Mouse (Mus musculus): ENCODE measurements around the gene Prorsd1.
"Not testable (repeated sequence)": the region's sequence is repeated elsewhere in the genome, so short reads cannot be mapped to it uniquely, and the experiment has no call there.

Prorsd1 gene

DNA sequence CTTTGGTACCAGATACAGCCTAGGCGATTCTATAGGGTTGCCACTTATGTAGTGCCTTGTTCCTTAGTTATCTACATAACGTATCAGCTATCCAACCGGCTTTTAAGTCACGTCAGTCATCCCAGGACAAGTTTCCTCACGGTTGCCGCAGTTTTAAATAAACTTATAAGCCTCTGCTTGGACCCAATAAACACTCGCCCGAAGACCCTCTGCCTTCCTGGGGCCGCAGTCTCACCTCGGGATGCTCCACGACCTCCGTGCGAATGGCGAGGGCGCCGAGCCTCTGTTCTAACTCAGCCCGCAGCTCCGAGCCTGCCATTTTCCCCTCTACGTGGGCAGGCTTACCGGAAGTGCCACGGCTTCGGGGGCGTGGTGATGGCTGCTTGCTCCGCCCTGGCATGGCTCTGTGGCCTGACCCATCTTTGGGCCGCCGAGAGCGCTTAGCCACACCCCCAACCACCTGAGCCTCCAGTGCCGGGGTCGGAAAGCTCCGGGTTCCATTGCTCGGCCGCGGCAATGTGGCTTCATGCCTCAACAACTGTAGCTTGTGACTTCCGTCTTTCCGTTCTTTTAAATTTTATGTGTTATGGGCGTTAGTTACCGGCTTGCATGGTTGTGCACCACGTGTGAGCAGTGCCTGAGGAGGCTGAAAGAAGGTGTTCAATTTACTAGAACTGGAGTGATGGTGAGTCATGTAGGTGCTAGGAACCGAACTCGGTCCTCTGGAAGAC, at the start of gene Prorsd1:
Prorsd1 (minus strand) TSS at position 352 of the 731 bp plus-strand sequence.
- peak; percentile 25 to 58 for DNase-seq (ENCODE audit: low spot score in 2 of 2)

DNA sequence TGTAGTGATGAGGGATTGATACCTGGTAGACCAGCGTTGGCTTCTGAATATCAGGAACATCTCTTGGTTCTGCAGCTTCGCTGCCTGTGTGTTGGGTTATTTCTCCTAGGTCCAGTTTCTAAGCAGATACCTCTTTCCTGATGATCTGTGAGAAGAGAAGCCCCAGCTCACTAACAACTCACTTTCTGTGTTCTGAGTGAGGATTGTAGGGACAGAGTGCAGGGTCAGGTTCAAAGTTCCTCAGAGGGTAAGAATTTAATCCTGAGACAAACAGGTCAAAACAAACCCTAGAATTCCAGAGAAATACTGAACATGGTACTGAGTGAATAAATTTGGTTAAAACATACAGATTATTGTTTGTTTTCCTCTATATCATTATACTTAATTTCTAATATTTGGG, 48.6 kb upstream of the Prorsd1 start:
- DNase-seq (ENCODE audit: low spot score in 2 of 2) = no peak

DNA sequence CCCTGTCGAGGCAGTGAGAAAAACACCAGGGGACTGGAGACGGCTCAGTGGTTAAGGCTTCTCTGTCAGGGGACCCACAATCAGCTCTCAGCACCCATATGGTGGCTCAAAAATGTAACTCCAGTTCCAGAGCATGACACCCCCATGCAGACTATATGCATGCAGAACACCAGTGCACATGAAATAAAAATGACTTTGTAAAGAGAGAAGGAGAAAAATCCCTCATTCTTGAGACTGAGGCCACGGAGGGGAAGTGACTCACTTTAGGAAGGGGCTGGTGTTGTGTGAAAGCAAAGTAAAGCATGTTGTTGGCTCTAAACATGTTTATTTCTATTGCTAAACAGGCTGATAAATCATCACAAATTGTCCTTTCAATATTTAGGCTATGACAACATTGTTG, 46.2 kb upstream of the Prorsd1 start:
- DNase-seq (ENCODE audit: low spot score in 2 of 2) = no peak

DNA sequence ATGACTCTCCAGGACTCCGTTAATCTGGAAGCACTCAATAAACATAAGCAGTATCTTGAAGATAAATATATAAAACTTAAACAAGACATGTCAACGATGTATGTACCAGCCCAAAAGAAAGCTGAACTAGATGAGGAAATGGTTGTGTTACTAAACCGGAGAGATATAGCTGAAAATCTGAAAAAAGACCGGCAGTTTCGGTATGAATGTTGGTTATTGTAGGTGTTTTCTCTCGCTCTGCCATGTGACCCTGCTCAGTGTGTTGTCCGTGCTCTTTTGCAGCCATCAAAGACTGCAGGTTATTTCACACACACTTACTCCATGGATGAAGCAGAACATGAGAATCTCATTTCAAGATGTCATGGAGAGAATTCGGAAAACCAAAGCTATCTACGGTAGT, 45.6 kb upstream of the Prorsd1 start:
- no peak for DNase-seq (ENCODE audit: low spot score in 2 of 2)

DNA sequence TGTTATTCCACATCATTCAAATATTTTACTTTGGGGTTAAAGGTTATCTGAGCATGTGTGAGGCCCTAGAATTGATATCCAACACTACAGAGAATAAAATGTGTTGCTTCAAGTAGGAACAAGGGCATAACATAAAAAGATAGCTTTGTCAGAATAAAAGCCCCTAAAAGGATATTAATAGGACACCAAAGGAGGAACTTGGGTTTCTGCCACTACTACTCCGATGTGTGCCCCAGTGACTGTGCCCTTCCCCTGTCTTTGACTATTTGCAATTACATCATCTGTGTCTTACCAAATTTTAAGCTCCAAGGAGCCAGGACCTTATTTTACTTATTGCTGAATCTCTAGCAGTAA, 34.6 kb upstream of the Prorsd1 start:
- DNase-seq (ENCODE audit: low spot score in 2 of 2) = no peak

DNA sequence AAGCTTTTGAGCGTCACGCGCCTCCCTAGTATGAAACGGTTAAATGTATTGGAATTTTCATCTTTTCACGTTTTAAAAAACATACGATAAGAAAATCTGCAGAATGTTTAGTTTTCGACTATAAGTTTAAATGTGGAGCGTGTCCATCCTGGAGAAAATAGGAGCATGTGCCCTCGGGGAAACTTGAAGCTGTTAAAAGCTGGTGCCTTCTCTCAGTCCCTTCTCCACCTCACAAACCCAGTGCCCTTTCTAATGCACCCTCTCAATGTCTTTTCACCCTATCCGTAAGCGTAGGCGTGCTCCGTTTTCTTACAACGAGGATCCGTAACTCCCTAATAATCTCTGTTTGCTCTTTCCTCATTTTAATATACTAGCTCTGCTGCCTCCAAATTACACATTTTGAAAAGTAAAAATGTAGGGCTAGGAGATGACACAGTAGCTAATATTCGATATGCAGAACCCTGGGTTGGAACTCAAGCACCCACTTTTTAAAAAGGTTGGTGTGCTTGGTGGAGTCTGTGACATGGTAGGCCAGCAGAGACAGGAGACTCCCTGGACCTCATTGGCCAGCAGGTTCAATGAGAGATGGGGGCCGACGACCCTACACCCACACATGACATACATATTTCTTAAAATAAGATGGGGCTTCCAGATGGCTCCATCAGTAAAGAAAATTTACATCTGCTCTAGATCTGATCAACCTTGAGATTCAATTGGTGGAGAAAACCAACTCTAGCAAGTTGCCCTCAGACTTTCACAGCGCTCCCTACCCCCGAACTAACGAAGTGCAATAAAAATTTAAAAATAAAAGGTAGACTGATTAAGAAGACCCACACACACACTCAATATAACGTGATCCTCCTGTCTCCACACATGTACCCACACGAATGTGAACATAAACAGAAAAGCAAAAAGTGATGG, 33.9 kb upstream of the Prorsd1 start:
- no peak for DNase-seq (ENCODE audit: low spot score in 2 of 2)

DNA sequence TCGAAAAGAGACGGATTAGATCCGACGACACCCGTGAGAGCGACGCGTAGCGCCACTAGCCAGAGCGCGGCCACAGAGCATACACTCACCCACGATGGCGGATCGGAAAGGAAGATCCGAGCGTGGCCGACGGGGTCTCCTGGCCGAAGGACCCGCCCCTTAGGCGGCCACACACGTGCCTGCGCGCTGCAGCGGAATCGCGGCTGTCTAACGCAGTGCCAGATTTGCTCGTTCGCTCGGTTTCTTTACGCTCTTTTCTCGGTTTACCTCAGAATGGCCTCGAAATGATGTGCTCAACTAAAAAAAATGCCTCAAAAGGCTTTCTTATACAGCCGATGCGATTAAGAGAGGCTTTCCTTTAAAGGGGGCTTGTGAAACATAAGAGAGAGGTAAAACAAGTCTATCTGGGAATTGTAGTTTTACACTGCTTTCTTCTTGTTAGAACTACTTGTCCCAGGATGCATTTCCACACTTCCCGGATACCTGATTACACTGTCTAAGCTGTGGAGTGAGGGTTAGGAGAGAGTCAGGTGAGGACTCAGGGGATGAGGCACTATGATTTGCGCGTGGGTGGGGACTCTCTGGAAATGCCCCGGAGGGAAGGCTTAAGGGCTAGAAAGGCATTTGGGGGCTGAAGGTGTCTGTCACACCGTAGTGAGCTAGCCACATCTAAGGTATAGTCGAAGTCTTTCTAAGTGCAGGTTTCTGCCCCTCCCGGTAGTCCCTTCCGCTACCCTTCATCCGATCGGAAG, 33.1 kb upstream of the Prorsd1 start, which contains the start of the genes Clhc1 and Rps27a:
Clhc1 (plus strand) TSS at position 199 of the 752 bp plus-strand sequence.
Rps27a (minus strand) TSS at position 358 of the 752 bp plus-strand sequence.
- peak; percentile 87 to 89 for DNase-seq (ENCODE audit: low spot score in 2 of 2)

DNA sequence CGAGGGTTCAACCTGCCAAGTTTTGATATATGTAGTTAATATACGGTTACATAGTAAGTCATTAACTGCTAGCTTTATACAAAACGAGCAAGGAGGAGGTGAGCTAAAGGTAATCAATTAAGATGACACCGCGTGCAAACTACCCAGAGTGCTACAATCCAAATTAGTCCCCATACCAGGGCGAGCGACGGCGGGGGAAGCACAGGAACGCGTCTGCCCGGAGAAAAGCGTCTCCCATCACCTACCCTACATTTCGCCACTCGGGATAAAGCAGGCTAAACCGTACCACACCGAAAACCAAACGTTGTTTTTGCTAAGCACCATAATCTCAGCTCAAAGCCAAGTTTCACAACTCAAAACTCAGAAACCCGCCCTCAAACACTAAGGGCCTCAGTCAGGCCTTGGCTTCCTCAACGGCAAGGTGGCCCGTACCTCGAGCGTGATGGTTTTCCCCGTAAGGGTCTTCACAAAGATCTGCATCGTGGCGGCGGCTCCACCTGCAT, 32.5 kb upstream of the Prorsd1 start:
- no peak for DNase-seq (ENCODE audit: low spot score in 2 of 2)

DNA sequence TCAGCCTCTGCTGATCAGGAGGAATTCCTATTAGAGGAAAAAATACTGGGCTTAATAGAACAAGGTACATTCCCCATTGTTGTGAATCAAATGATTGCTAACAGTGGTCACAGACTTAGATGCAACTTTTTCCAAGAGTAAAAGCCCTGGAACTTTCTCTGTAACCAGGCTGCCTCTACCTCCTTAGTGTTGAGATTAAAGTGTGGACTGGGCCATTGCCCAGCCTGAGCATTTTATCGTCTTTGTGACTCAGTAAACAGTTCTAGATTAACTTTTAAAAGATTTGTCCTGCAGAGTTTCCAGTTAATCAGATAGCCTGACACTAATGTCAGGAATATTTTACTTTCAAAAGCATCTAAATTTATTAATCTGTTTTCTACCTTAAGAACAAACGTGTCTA, 31.9 kb upstream of the Prorsd1 start:
- DNase-seq (ENCODE audit: low spot score in 2 of 2) = no peak

DNA sequence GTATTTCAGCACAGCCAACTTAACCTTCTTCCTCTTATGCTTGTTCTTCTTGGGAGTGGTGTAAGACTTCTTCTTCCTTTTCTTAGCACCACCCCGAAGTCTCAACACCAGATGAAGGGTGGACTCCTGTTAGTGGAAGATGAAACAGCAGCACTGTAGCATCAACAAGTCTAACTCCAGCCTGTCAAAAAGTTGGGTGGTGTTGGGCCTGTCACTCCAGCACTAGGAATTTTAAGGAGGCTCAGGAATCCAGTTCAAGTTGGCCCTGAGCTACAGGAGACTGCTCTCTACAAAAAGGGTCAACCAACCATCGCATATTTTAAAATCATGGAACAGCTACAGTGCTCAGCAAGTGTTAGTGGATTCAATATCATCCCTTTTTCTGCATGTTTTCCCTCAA, 31.5 kb upstream of the Prorsd1 start:
- not testable (repeated sequence) for DNase-seq (ENCODE audit: low spot score in 2 of 2)

DNA sequence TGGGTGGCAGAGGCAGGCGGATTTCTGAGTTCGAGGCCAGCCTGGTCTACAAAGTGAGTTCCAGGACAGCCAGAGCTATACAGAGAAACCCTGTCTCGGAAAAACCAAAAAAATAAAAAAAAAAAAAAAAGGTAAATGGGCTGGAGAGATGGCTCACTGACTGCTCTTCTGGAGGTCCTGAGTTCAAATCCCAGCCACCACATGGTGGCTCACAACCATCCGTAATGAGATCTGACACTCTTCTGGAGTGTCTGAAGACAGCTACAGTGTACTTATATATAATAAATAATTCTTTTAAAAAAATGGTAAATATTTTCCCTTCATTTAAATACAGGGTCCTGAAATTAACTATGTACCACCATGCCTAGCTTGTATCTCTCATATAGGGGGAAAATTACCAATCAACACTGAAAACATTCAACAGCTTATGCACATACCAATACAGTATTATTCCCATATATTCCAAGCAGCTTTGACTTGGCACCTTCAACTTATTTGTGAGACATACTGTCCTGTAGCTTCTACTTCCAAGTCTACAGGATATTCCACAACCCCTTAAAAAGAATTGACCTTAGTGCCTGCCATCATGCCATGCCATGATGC, 30.4 kb upstream of the Prorsd1 start:
- DNase-seq (ENCODE audit: low spot score in 2 of 2) = not testable (repeated sequence)

DNA sequence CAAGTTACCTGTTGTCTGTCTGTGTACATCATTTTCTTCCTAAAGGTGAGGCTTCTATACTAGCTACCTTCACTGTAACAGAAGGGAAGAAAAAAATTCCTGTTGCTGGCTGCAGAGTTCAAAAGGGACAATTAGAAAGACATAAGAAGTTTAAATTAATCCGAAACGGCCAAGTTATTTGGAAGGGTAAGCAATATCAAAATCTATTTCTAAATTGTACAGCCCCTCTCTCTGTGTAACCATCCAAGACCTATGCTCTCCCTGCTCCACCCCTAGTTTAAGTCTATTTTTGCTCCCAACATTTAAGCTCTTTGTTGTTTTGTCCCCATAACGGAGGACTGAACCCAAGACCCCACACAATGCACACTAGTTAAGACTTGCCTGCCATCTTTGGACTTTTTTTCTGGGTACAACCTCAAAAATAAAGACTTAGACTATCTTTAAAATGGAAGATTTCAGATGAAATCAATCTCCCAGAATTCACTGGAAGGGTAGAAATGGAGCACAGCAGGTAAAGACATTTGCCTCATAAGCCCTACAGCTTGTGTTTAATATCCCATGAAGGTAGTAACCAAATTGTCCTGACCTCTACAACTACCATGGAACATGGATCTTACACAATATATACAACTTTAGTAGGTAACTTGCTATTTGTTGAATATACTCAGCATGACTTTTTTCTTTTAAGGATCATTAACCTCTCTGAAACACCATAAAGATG, 29.6 kb upstream of the Prorsd1 start:
- DNase-seq (ENCODE audit: low spot score in 2 of 2) = no peak

DNA sequence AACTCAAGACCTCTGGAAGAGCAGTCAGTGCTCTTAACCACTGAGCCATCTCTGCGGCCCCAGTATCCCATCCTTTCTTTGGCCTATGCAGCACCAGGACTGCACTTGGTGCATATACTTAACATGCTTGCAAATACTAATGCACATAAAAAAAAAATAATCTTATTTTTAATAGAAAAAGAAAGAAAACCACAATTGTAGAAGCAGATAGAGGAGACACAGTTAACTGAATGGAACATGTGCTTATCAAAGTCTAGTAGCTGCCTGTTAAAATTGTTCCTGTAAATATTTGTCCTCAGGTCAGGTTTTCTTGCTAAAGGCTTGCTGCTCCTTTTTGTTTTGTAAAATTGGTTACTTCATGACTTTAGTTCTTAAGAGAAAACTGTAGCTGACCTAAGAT, 23.4 kb upstream of the Prorsd1 start:
- DNase-seq (ENCODE audit: low spot score in 2 of 2) = no peak

DNA sequence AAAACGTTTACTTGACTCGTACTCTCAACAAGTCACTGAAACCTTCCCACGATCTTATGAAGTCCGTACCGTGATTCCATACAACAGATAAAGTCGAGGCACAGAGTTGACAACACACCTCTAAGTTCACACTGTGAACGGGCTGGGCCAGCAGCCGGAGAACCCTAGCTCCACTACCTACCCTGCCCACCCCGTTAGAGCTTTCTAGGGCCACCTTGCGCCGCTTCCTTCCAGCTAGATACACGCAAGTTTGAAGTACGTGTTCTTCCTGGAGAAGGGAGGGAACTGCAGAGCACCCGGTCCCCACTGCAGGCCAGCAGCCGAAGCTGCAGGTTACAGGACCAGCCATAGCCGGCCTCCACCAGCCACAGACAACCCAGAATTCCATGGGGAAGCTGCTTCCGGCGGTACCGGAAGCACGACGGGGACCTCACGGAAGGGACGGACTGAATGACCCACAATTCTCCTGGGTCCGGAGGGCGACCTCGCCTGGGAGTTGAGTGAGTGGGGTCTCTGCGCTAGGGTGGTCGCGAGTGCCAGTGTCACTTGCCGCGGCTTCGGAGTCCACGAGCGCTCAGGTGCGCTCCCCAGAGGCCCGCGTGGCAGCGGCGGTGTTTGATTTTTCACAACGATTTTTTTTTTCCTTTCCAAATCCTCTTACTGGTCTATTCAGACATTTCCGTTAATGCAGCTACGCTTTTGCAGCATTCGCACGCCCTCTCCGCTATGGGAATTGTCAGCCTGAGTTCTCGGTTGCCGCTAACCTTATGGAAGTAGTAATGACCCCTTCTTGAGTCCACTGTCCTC, 11.4 kb upstream of the Prorsd1 start, which contains the start of gene Mtif2:
Mtif2 (plus strand) TSS at position 421 of the 807 bp plus-strand sequence.
- DNase-seq (ENCODE audit: low spot score in 2 of 2) = peak; percentile 67 to 71

DNA sequence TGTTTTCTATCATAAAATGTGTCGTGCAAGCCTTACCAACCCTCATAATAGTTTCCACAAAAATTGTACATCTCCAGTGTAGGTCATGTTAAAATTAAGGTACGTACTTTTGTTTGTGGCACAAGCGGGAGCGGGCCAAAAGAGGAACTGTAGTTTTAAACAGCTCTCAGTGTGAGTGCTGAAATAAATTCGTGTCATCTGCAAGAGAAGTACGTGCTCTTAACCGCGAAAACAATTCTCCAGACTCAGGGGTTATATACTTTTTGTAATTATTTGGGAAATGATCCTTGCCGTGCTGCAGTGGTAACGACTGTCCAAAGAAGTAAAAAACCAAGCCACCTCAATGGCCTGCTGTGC, 530 bp downstream of the Prorsd1 start:
- no peak for DNase-seq (ENCODE audit: low spot score in 2 of 2)

DNA sequence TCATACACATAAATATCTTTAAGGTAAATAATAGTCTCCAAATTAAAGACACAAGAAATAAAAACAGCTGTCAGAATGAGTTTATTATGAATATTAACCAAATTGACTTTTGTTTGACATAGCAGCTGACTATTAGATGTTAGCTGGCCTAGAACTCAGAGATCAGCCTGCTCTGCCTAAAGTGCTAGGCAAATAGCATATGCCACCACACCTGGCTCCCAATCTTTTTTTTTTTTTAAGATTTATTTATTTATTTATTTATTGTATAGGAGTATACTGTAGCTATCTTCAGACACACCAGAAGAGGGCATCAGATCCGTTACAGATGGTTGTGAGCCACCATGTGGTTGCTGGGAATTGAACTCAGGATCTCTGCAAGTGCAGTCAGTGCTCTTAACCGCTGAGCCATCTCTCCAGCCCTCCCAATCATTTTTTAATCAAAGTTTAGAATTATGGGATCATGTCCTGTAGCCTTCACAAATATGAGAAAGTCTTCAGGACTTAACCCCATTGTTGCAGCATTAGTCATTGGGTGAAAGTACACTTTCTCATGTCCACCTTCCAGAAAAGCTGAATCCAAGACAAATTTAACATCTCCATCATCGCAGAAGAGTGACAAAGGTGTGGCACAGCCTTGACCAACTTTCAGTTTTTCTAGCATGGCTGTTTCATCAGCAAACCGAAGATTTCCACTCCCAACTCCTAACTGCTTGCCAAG, 1.9 kb downstream of the Prorsd1 start:
- DNase-seq (ENCODE audit: low spot score in 2 of 2) = no peak

DNA sequence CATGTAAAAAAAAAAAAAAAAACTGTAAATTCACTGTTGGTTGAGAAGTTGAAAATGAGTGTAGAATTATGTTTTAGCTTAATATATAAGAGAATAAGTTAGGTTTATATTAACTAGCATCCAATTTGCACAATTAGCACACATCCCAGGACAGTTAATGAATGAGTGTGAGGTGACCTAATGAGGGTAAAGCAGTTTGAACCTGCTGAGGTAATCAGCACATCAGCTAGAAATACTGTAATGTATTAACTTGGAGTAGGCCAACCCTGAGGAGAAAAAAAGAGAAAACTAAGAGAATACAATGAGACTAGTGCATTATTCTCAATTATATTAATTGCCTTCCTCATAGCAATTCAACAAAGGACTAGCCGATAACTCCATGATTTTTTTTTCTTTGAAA, 5.4 kb downstream of the Prorsd1 start:
- no peak for DNase-seq (ENCODE audit: low spot score in 2 of 2)

DNA sequence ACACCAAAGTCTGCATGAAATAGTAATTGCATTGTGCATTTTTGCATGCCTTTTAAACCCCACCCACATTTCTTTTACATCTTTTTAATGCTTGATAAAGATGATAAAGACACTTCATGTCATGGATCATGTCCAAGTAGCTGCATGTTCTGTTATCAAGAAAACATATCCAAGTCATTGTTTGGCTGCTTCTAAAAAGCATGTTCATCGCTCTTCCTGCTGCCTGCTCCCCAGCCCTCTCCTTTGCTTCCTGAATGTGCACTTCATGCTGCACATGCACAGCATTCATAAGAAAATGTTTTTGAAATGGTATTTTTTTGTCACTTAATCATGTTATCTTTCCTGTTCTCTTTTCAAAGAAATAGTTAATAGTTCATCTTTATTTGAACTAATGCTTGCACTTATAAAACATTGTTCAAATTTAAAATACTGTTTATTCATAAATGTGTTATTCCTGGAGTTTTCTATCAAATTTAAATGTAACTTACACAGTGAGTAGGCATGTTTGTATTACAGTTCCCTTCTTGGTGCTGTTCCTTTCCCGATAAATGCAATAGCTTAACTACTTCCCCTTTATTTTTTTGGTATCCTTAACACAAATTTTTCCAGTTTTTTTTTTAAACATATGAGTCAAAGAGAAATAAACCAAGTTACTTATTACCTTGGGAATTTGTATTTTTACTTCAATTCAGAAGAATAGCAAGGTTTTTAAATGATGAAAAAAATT, 9.8 kb downstream of the Prorsd1 start:
- DNase-seq (ENCODE audit: low spot score in 2 of 2) = no peak
